Mouse (Mus musculus): ENCODE results near the gene Hspa1a.

Gene Hspa1a

GRCm38 (mm10) chr17:34944362-34944761, 27.6 kb downstream of the Hspa1a start:
- DNase-seq, result no peak

- DNase-seq, result no peak
Observed at GRCm38 (mm10) chr17:34943128-34943815, 28.7 kb downstream of the Hspa1a start.

- no peak for DNase-seq
Observed at GRCm38 (mm10) chr17:34941344-34942041, 30.5 kb downstream of the Hspa1a start.

GRCm38 (mm10) chr17:34937960-34938505, 33.9 kb downstream of the Hspa1a start:
- no peak for DNase-seq

- no peak for DNase-seq
Observed at GRCm38 (mm10) chr17:34934830-34935229, 37.1 kb downstream of the Hspa1a start.

- no peak for DNase-seq
Observed at GRCm38 (mm10) chr17:34934031-34934430, 37.9 kb downstream of the Hspa1a start.

GRCm38 (mm10) chr17:34932287-34932686, 39.7 kb downstream of the Hspa1a start:
- no peak for DNase-seq

GRCm38 (mm10) chr17:34931735-34932098, 40.2 kb downstream of the Hspa1a start:
- peak; percentile 43 for DNase-seq

- DNase-seq, result peak; percentile 99
Observed at GRCm38 (mm10) chr17:34931061-34931734, 40.8 kb downstream of the Hspa1a start, which contains the start of gene Neu1. TSS of gene Neu1 (plus strand) at chr17:34931253.

- no peak for DNase-seq
Observed at GRCm38 (mm10) chr17:34928841-34929240, 43.1 kb downstream of the Hspa1a start.

GRCm38 (mm10) chr17:34927306-34928019, 44.5 kb downstream of the Hspa1a start:
- DNase-seq, result no peak

GRCm38 (mm10) chr17:34924258-34924657, 47.7 kb downstream of the Hspa1a start:
- no peak for DNase-seq

GRCm38 (mm10) chr17:34922939-34923338, 49.0 kb downstream of the Hspa1a start:
- no peak for DNase-seq
